Mouse (Mus musculus) mouse embryonic stem cell (cell line): Measurements from ENCODE around the gene Fndc3a.

Experiments
- in situ Hi-C, 2 experiments: fragments of 300-500 bp; cut with MboI; formaldehyde crosslinking; loops; 1 replicate in 1 of 2; 3 replicates in 1 of 2; pipeline ENCODE4 v1.14.3; 2019 to 2020; ENCODE audit warnings: low sequenced_read_pairs in 2 of 2, low pct_unique_long_range_greater_than_20kb in 1 of 2, mixed read lengths in 1 of 2; ENCODE audit not compliant: unreplicated experiment in 1 of 2

Gene Fndc3a

GRCm38 (mm10) chr14:72582979-72583378 lies 126.8 kb downstream of the Fndc3a start:
- in situ Hi-C loops, result no loop called here

GRCm38 (mm10) chr14:72580991-72581390 lies 128.8 kb downstream of the Fndc3a start:
- in situ Hi-C loops, result no loop called here

- in situ Hi-C loops, result no loop called here
Observed at GRCm38 (mm10) chr14:72576283-72576682, 133.5 kb downstream of the Fndc3a start.

GRCm38 (mm10) chr14:72563941-72564340 lies 145.9 kb downstream of the Fndc3a start:
- in situ Hi-C loops, result no loop called here

- in situ Hi-C loops, result no loop called here
Observed at GRCm38 (mm10) chr14:72558795-72559194, 151.0 kb downstream of the Fndc3a start.

GRCm38 (mm10) chr14:72555846-72556245 lies 154.0 kb downstream of the Fndc3a start:
- in situ Hi-C loops, result no loop called here

GRCm38 (mm10) chr14:72536392-72537017 lies 173.3 kb downstream of the Fndc3a start:
- in situ Hi-C loops, result no loop called here

- in situ Hi-C loops, result no loop called here
Observed at GRCm38 (mm10) chr14:72533862-72534261, 175.9 kb downstream of the Fndc3a start.

- in situ Hi-C loops, result no loop called here
Observed at GRCm38 (mm10) chr14:72532028-72532917, 177.5 kb downstream of the Fndc3a start.

- in situ Hi-C loops, result no loop called here
Observed at GRCm38 (mm10) chr14:72527126-72527525, 182.7 kb downstream of the Fndc3a start.

- in situ Hi-C loops, result no loop called here
Observed at GRCm38 (mm10) chr14:72519561-72519960, 190.2 kb downstream of the Fndc3a start.

- in situ Hi-C loops, result no loop called here
Observed at GRCm38 (mm10) chr14:72518786-72519185, 191.0 kb downstream of the Fndc3a start.

GRCm38 (mm10) chr14:72516376-72516775 lies 193.4 kb downstream of the Fndc3a start:
- in situ Hi-C loops, result no loop called here

- in situ Hi-C loops, result no loop called here
Observed at GRCm38 (mm10) chr14:72506723-72507420, 202.9 kb downstream of the Fndc3a start.

- in situ Hi-C loops, result no loop called here
Observed at GRCm38 (mm10) chr14:72506018-72506722, 203.6 kb downstream of the Fndc3a start.

GRCm38 (mm10) chr14:72504985-72505384 lies 204.8 kb downstream of the Fndc3a start:
- in situ Hi-C loops, result no loop called here

- in situ Hi-C loops, result no loop called here
Observed at GRCm38 (mm10) chr14:72503241-72503640, 206.6 kb downstream of the Fndc3a start.

- in situ Hi-C loops, result no loop called here
Observed at GRCm38 (mm10) chr14:72493775-72494174, 216.0 kb downstream of the Fndc3a start.

- in situ Hi-C loops, result no loop called here
Observed at GRCm38 (mm10) chr14:72491738-72492137, 218.1 kb downstream of the Fndc3a start, which contains the start of gene Gm9195. Gene Gm9195 (minus strand): TSS chr14:72491838.
